Mouse (Mus musculus): ENCODE results near the gene Rag2.

GRCm38 (mm10) chr2:101665058-101665702, 40.7 kb downstream of the Rag2 start:
- no peak for TF ChIP-seq POLR2A (IDR thresholded peaks at IDR 0.05; ENCODE audit: borderline replicate concordance, insufficient read depth, low read length)
- TF ChIP-seq CTCF (IDR thresholded peaks at IDR 0.05; ENCODE audit: borderline replicate concordance, insufficient read depth, low read depth, low read length): peak; percentile 90

Measured in cerebellum, adult 2 months (tissue).